Mouse (Mus musculus): Measurements from ENCODE around the gene Olfr9. TPM values are rescaled to one million over a fixed set of nuclear protein-coding genes. Genes with fewer than 3 reads are reported as not detected.
"Not testable (repeated sequence)": the region's sequence is repeated elsewhere in the genome, so short reads cannot be mapped to it uniquely, and the experiment has no call there.

The Olfr9 gene
- polyA plus RNA-seq, 1 experiment from 2014 or later, result not detected

GRCm38 (mm10) chr10:128972841-128973240, 16.4 kb upstream of the Olfr9 start:
- Histone ChIP-seq H3K36me3 (no peaks in the 10 kb centered on the region), H3K27me3 (ENCODE audit: insufficient read depth, poor library complexity, severe bottlenecking) (no peaks in the 10 kb centered on the region), H3K9me3 (no peaks in the 10 kb centered on the region), H3K4me1 (replicated peaks) (0 out of 2 replicates have a peak, but pooled peaks cover 3% of the 10 kb centered on the region), H3K27ac (no peak overlapping the region), H3K4me3 (no peak overlapping the region)
- DNase-seq (ENCODE audit: low spot score), result no peak
- 81% methylated on average over 4 of the region's 4 CpGs for WGBS

- no peaks in the 10 kb centered on the region for H3K27me3 ChIP-seq (ENCODE audit: insufficient read depth, poor library complexity, severe bottlenecking)
- no peak overlapping the region for H3K27ac ChIP-seq
- WGBS, result 63% methylated on average over 3 of the region's 3 CpGs
These were observed 12.8 kb upstream of the Olfr9 start for GRCm38 (mm10) chr10:128976395-128976794.

GRCm38 (mm10) chr10:128977522-128978114, 11.6 kb upstream of the Olfr9 start:
- peak; percentile 41 for DNase-seq (ENCODE audit: low spot score)
- 29% methylated on average over 9 of the region's 9 CpGs for WGBS
- no peaks in the 10 kb centered on the region for H3K36me3 ChIP-seq
- H3K27me3 ChIP-seq (ENCODE audit: insufficient read depth, poor library complexity, severe bottlenecking), result no peaks in the 10 kb centered on the region
- no peak overlapping the region for H3K27ac ChIP-seq
- no peak overlapping the region for H3K4me3 ChIP-seq
- no peaks in the 10 kb centered on the region for H3K9me3 ChIP-seq
- 0 out of 2 replicates have a peak, but pooled peaks cover 3% of the 10 kb centered on the region for H3K4me1 ChIP-seq (replicated peaks)

More at GRCm38 (mm10) chr10:128976395-128976794, 12.8 kb upstream of the Olfr9 start:
- H3K36me3 ChIP-seq, result no peaks in the 10 kb centered on the region
- no peak for DNase-seq (ENCODE audit: low spot score)
- no peaks in the 10 kb centered on the region for H3K9me3 ChIP-seq
- H3K4me3 ChIP-seq, result no peak overlapping the region
- 0 out of 2 replicates have a peak, but pooled peaks cover 3% of the 10 kb centered on the region for H3K4me1 ChIP-seq (replicated peaks)

- no peak overlapping the region for H3K27ac ChIP-seq
- H3K4me3 ChIP-seq, result no peak overlapping the region
- H3K27me3 ChIP-seq (ENCODE audit: insufficient read depth, poor library complexity, severe bottlenecking), result no peaks in the 10 kb centered on the region
- no peaks in the 10 kb centered on the region for H3K9me3 ChIP-seq
- 73% methylated on average over 3 of the region's 3 CpGs for WGBS
- DNase-seq (ENCODE audit: low spot score), result no peak
- no peaks in the 10 kb centered on the region for H3K36me3 ChIP-seq
- 0 out of 2 replicates have a peak, but pooled peaks cover 3% of the 10 kb centered on the region for H3K4me1 ChIP-seq (replicated peaks)
These were observed 8.4 kb upstream of the Olfr9 start for GRCm38 (mm10) chr10:128980644-128981365.

- DNase-seq (ENCODE audit: low spot score); H3K27me3 ChIP-seq (ENCODE audit: insufficient read depth, poor library complexity, severe bottlenecking); H3K4me1 ChIP-seq (replicated peaks); H3K9me3 ChIP-seq; H3K4me3 ChIP-seq; H3K27ac ChIP-seq; H3K36me3 ChIP-seq: not testable (repeated sequence)
- WGBS, result 62% methylated on average over 7 of the region's 10 CpGs
These were observed 1.1 kb downstream of the Olfr9 start for GRCm38 (mm10) chr10:128990129-128990850.

- Histone ChIP-seq H3K36me3 (no peaks in the 10 kb centered on the region), H3K9me3 (no peaks in the 10 kb centered on the region), H3K4me3 (no peak overlapping the region), H3K27me3 (ENCODE audit: insufficient read depth, poor library complexity, severe bottlenecking) (no peaks in the 10 kb centered on the region), H3K27ac (no peak overlapping the region), H3K4me1 (replicated peaks) (no peaks in the 10 kb centered on the region)
- DNase-seq (ENCODE audit: low spot score), result no peak
These were observed 1.8 kb downstream of the Olfr9 start for GRCm38 (mm10) chr10:128990994-128991393.

- no peaks in the 10 kb centered on the region for H3K36me3 ChIP-seq
- DNase-seq (ENCODE audit: low spot score), result no peak
- H3K27ac ChIP-seq, result no peak overlapping the region
- H3K4me1 ChIP-seq (replicated peaks), result no peaks in the 10 kb centered on the region
- WGBS, result 97% methylated on average over 1 of the region's 1 CpGs
- H3K9me3 ChIP-seq, result no peaks in the 10 kb centered on the region
- H3K27me3 ChIP-seq (ENCODE audit: insufficient read depth, poor library complexity, severe bottlenecking), result no peaks in the 10 kb centered on the region
- H3K4me3 ChIP-seq, result no peak overlapping the region
These were observed 6.6 kb downstream of the Olfr9 start for GRCm38 (mm10) chr10:128995796-128996195.

- Histone ChIP-seq H3K27ac (no peak overlapping the region), H3K36me3 (no peaks in the 10 kb centered on the region), H3K9me3 (no peaks in the 10 kb centered on the region), H3K27me3 (ENCODE audit: insufficient read depth, poor library complexity, severe bottlenecking) (no peaks in the 10 kb centered on the region), H3K4me3 (no peak overlapping the region), H3K4me1 (replicated peaks) (no peaks in the 10 kb centered on the region)
- WGBS, result 75% methylated on average over 4 of the region's 4 CpGs
- no peak for DNase-seq (ENCODE audit: low spot score)
These were observed 7.4 kb downstream of the Olfr9 start for GRCm38 (mm10) chr10:128996523-128997040.

- DNase-seq (ENCODE audit: low spot score), result no peak
- WGBS, result 85% methylated on average over 14 of the region's 14 CpGs
These were observed 15.0 kb downstream of the Olfr9 start for GRCm38 (mm10) chr10:129004032-129004920.

GRCm38 (mm10) chr10:129010288-129010841, 21.1 kb downstream of the Olfr9 start, which contains the start of gene Olfr763:
Gene Olfr763, plus strand, starts transcription at chr10:129010791.
- Histone ChIP-seq H3K9me3 (0 out of 2 replicates have a peak, but pooled peaks cover 8% of the 10 kb centered on the region), H3K4me1 (replicated peaks) (no peaks in the 10 kb centered on the region), H3K4me3 (no peak within 1 kb of the TSS), H3K36me3 (no peaks in the 10 kb centered on the region), H3K27ac (no peak within 1 kb of the TSS), H3K27me3 (ENCODE audit: insufficient read depth, poor library complexity, severe bottlenecking) (no peaks in the 10 kb centered on the region)
- WGBS, result 76% methylated on average over 2 of the region's 2 CpGs
- DNase-seq (ENCODE audit: low spot score), result no peak

More at GRCm38 (mm10) chr10:129004032-129004920, 15.0 kb downstream of the Olfr9 start:
- Histone ChIP-seq H3K27me3 (ENCODE audit: insufficient read depth, poor library complexity, severe bottlenecking) (no peaks in the 10 kb centered on the region), H3K9me3 (0 out of 2 replicates have a peak, but pooled peaks cover 8% of the 10 kb centered on the region), H3K36me3 (no peaks in the 10 kb centered on the region), H3K4me1 (replicated peaks) (no peaks in the 10 kb centered on the region), H3K27ac (no peak overlapping the region), H3K4me3 (no peak overlapping the region)

- not testable (repeated sequence) for H3K27me3 ChIP-seq (ENCODE audit: insufficient read depth, poor library complexity, severe bottlenecking); H3K36me3 ChIP-seq; H3K9me3 ChIP-seq; H3K27ac ChIP-seq; H3K4me3 ChIP-seq; H3K4me1 ChIP-seq (replicated peaks); DNase-seq (ENCODE audit: low spot score)
- 72% methylated on average over 2 of the region's 5 CpGs for WGBS
These were observed 22.3 kb downstream of the Olfr9 start for GRCm38 (mm10) chr10:129011511-129011910.

GRCm38 (mm10) chr10:129014477-129014876, 25.2 kb downstream of the Olfr9 start:
- H3K27ac ChIP-seq, result no peak overlapping the region
- H3K4me3 ChIP-seq, result no peak overlapping the region

More at GRCm38 (mm10) chr10:129014477-129014876, 25.2 kb downstream of the Olfr9 start:
- Histone ChIP-seq H3K36me3 (no peaks in the 10 kb centered on the region), H3K27me3 (ENCODE audit: insufficient read depth, poor library complexity, severe bottlenecking) (no peaks in the 10 kb centered on the region), H3K9me3 (no peaks in the 10 kb centered on the region), H3K4me1 (replicated peaks) (no peaks in the 10 kb centered on the region)
- no peak for DNase-seq (ENCODE audit: low spot score)

Measured in hindbrain, embryonic 10.5 days (tissue).